Mouse (Mus musculus) neural tube, embryonic 12.5 days (tissue): ENCODE results near the gene Npm3. TPM values are rescaled to one million over a fixed set of nuclear protein-coding genes. Genes with fewer than 3 reads are reported as not detected.

Experiments
- ATAC-seq: fragments of 200-750 bp; cut with Nextera tagmentation; 2 replicates; pipeline ENCODE4 v1.8.0; 2017; ENCODE audit warnings: low read depth, mild to moderate bottlenecking, moderate TSS enrichment, moderate library complexity; ENCODE audit not compliant: low FRiP score
- H3K27ac ChIP-seq: fragments of 300-500 bp; sonication (generic); 2 replicates; pipeline ENCODE4 v1.5.1; 2016
- H3K27me3 ChIP-seq: fragments of 300-500 bp; sonication (generic); replicated peaks from 2 replicates; pipeline ENCODE4 v1.6.1; 2016; ENCODE audit warnings: mild to moderate bottlenecking
- H3K36me3 ChIP-seq: fragments of 300-500 bp; sonication (generic); 2 replicates; pipeline ENCODE4 v1.6.1; 2016; ENCODE audit warnings: mild to moderate bottlenecking
- H3K4me1 ChIP-seq: fragments of 300-500 bp; sonication (generic); 2 replicates; pipeline ENCODE4 v1.6.1; 2016
- H3K4me2 ChIP-seq: fragments of 300-500 bp; sonication (generic); replicated peaks from 2 replicates; pipeline ENCODE4 v1.6.1; 2016; ENCODE audit warnings: mild to moderate bottlenecking
- H3K4me3 ChIP-seq: fragments of 300-500 bp; sonication (generic); 2 replicates; pipeline ENCODE4 v1.5.1; 2016
- H3K9ac ChIP-seq: fragments of 300-500 bp; sonication (generic); 2 replicates; pipeline ENCODE4 v1.6.1; 2016; ENCODE audit warnings: mild to moderate bottlenecking
- H3K9me3 ChIP-seq: fragments of 300-500 bp; sonication (generic); 2 replicates; pipeline ENCODE4 v1.6.1; 2016; ENCODE audit warnings: mild to moderate bottlenecking
- WGBS: fragments of 180-500 bp; shearing (Covaris S2); methylation state at CpG from one replicate; pipeline ENCODE4 v1.1.7; 2016; 5-methylcytosine and 5-hydroxymethylcytosine counted together
- polyA plus RNA-seq: library from polyadenylated mRNA; unstranded; fragments of >200 nt; fragmentation: Nextera tagmentation; extraction: Ambion mirVana; gene quantifications from 2 replicates; pipeline ENCODE4 v1.2.1, GENCODE M21; 2016

Npm3 gene
- polyA plus RNA-seq, 1 experiment from 2014 or later = 5.9 TPM

- WGBS = 32% methylated on average over 17 of the region's 17 CpGs
- Histone ChIP-seq H3K36me3 (peaks cover 6% of the 10 kb centered on the region), H3K27me3 (no peaks in the 10 kb centered on the region), H3K9ac (no peak overlapping the region), H3K4me3 (peak overlapping the region; percentile 28), H3K9me3 (no peaks in the 10 kb centered on the region), H3K27ac (peak overlapping the region; percentile 26; the same call in 1 of the 2 replicates), H3K4me1 (peaks cover 19% of the 10 kb centered on the region), H3K4me2 (peak overlapping the region; percentile 66)
- ATAC-seq = no peak; the same call in 1 of the 2 replicates
These were observed 34.7 kb upstream of the Npm3 start for GRCm38 (mm10) chr19:45783933-45784576.

- Histone ChIP-seq H3K36me3 (peaks cover 13% of the 10 kb centered on the region), H3K27me3 (no peaks in the 10 kb centered on the region), H3K9me3 (no peaks in the 10 kb centered on the region), H3K4me3 (peak within 1 kb of the TSS; percentile 99), H3K27ac (peak within 1 kb of the TSS; percentile 96), H3K9ac (peak within 1 kb of the TSS; percentile 98), H3K4me2 (peak within 1 kb of the TSS; percentile 74), H3K4me1 (peaks cover 19% of the 10 kb centered on the region)
- peak; percentile 97 for ATAC-seq
- WGBS = under 1% methylated on average over 66 of the region's 71 CpGs
These were observed 34.0 kb upstream of the Npm3 start, which contains the start of gene Mgea5 for GRCm38 (mm10) chr19:45783181-45783932. Mgea5 (minus strand) TSS chr19:45783837.

GRCm38 (mm10) chr19:45782315-45783001, 33.1 kb upstream of the Npm3 start:
- peak overlapping the region; percentile 98 for H3K9ac ChIP-seq
- ATAC-seq = peak; percentile 63
- peak overlapping the region; percentile 96 for H3K27ac ChIP-seq
- peaks cover 22% of the 10 kb centered on the region for H3K36me3 ChIP-seq
- peaks cover 19% of the 10 kb centered on the region for H3K4me1 ChIP-seq
- H3K4me3 ChIP-seq = peak overlapping the region; percentile 99
- no peaks in the 10 kb centered on the region for H3K9me3 ChIP-seq
- H3K4me2 ChIP-seq = peak overlapping the region; percentile 74
- WGBS = under 1% methylated on average over 36 of the region's 36 CpGs
- H3K27me3 ChIP-seq = no peaks in the 10 kb centered on the region

GRCm38 (mm10) chr19:45781676-45782075, 32.3 kb upstream of the Npm3 start:
- 65% methylated on average over 8 of the region's 8 CpGs for WGBS
- no peak for ATAC-seq

GRCm38 (mm10) chr19:45780350-45780915, 31.0 kb upstream of the Npm3 start:
- Histone ChIP-seq H3K9me3 (no peaks in the 10 kb centered on the region), H3K9ac (no peak overlapping the region), H3K36me3 (peaks cover 39% of the 10 kb centered on the region), H3K27ac (no peak overlapping the region), H3K4me1 (peaks cover 19% of the 10 kb centered on the region), H3K27me3 (no peaks in the 10 kb centered on the region), H3K4me2 (peak overlapping the region; percentile 74), H3K4me3 (no peak overlapping the region)
- 94% methylated on average over 13 of the region's 13 CpGs for WGBS
- ATAC-seq = no peak

More at GRCm38 (mm10) chr19:45781676-45782075, 32.3 kb upstream of the Npm3 start:
- Histone ChIP-seq H3K9me3 (no peaks in the 10 kb centered on the region), H3K27me3 (no peaks in the 10 kb centered on the region), H3K27ac (no peak overlapping the region), H3K36me3 (peaks cover 28% of the 10 kb centered on the region), H3K4me1 (peaks cover 19% of the 10 kb centered on the region), H3K4me2 (peak overlapping the region; percentile 74), H3K9ac (peak overlapping the region; percentile 98; the same call in 1 of the 2 replicates), H3K4me3 (peak overlapping the region; percentile 99)

GRCm38 (mm10) chr19:45775486-45775885, 26.1 kb upstream of the Npm3 start:
- Histone ChIP-seq H3K4me3 (no peak overlapping the region), H3K4me2 (no peak overlapping the region), H3K27me3 (no peaks in the 10 kb centered on the region), H3K27ac (no peak overlapping the region), H3K4me1 (peaks cover 6% of the 10 kb centered on the region), H3K9me3 (no peaks in the 10 kb centered on the region), H3K36me3 (peaks cover 87% of the 10 kb centered on the region), H3K9ac (no peak overlapping the region)
- 81% methylated on average over 2 of the region's 2 CpGs for WGBS
- no peak for ATAC-seq

GRCm38 (mm10) chr19:45771501-45771900, 22.1 kb upstream of the Npm3 start:
- ATAC-seq = no peak
- no peak overlapping the region for H3K9ac ChIP-seq
- no peaks in the 10 kb centered on the region for H3K4me1 ChIP-seq
- H3K36me3 ChIP-seq = peaks cover 94% of the 10 kb centered on the region
- H3K4me2 ChIP-seq = no peak overlapping the region
- H3K9me3 ChIP-seq = no peaks in the 10 kb centered on the region
- WGBS = 95% methylated on average over 5 of the region's 5 CpGs
- H3K4me3 ChIP-seq = no peak overlapping the region
- H3K27ac ChIP-seq = no peak overlapping the region
- no peaks in the 10 kb centered on the region for H3K27me3 ChIP-seq

GRCm38 (mm10) chr19:45760810-45761209, 11.4 kb upstream of the Npm3 start:
- no peak overlapping the region for H3K27ac ChIP-seq
- ATAC-seq = no peak
- H3K9me3 ChIP-seq = no peaks in the 10 kb centered on the region
- H3K4me1 ChIP-seq = no peaks in the 10 kb centered on the region
- 94% methylated on average over 3 of the region's 3 CpGs for WGBS
- H3K27me3 ChIP-seq = no peaks in the 10 kb centered on the region
- peaks cover 88% of the 10 kb centered on the region for H3K36me3 ChIP-seq
- H3K4me2 ChIP-seq = no peak overlapping the region
- no peak overlapping the region for H3K9ac ChIP-seq
- no peak overlapping the region for H3K4me3 ChIP-seq

GRCm38 (mm10) chr19:45758671-45759070, 9.3 kb upstream of the Npm3 start:
- ATAC-seq = no peak
- peaks cover 90% of the 10 kb centered on the region for H3K36me3 ChIP-seq
- H3K27ac ChIP-seq = no peak overlapping the region
- no peak overlapping the region for H3K9ac ChIP-seq
- WGBS = 93% methylated on average over 5 of the region's 5 CpGs
- H3K9me3 ChIP-seq = no peaks in the 10 kb centered on the region
- H3K4me1 ChIP-seq = no peaks in the 10 kb centered on the region
- no peak overlapping the region for H3K4me2 ChIP-seq
- no peaks in the 10 kb centered on the region for H3K27me3 ChIP-seq
- no peak overlapping the region for H3K4me3 ChIP-seq

GRCm38 (mm10) chr19:45753551-45753950, 4.2 kb upstream of the Npm3 start:
- WGBS = 91% methylated on average over 3 of the region's 3 CpGs
- Histone ChIP-seq H3K9ac (no peak overlapping the region), H3K4me1 (peaks cover 6% of the 10 kb centered on the region), H3K27me3 (no peaks in the 10 kb centered on the region), H3K36me3 (peaks cover 62% of the 10 kb centered on the region), H3K4me2 (no peak overlapping the region), H3K4me3 (no peak overlapping the region), H3K9me3 (no peaks in the 10 kb centered on the region), H3K27ac (no peak overlapping the region)
- no peak for ATAC-seq

- H3K9me3 ChIP-seq = no peaks in the 10 kb centered on the region
- no peak overlapping the region for H3K4me2 ChIP-seq
- ATAC-seq = no peak
- WGBS = 94% methylated on average over 7 of the region's 7 CpGs
- peaks cover 46% of the 10 kb centered on the region for H3K36me3 ChIP-seq
- H3K4me3 ChIP-seq = no peak overlapping the region
- H3K9ac ChIP-seq = no peak overlapping the region
- H3K4me1 ChIP-seq = peaks cover 14% of the 10 kb centered on the region
- H3K27ac ChIP-seq = no peak overlapping the region
- H3K27me3 ChIP-seq = peaks cover 5% of the 10 kb centered on the region
These were observed 2.5 kb upstream of the Npm3 start for GRCm38 (mm10) chr19:45751881-45752280.
